Mouse (Mus musculus) intestine, embryonic 15.5 days (tissue): ENCODE measurements around the gene 1700001J03Rik. TPM values are rescaled to one million over a fixed set of nuclear protein-coding genes. Genes with fewer than 3 reads are reported as not detected.
"Not testable (repeated sequence)": the region's sequence is repeated elsewhere in the genome, so short reads cannot be mapped to it uniquely, and the experiment has no call there.

Source experiments
- ATAC-seq: fragments of 200-750 bp; cut with Nextera tagmentation; 2 replicates; pipeline ENCODE4 v1.8.0; 2017; ENCODE audit warnings: moderate TSS enrichment, moderate library complexity
- H3K27ac ChIP-seq: fragments of 300-500 bp; sonication (generic); 2 replicates; pipeline ENCODE4 v1.5.1; 2015; ENCODE audit warnings: mild to moderate bottlenecking, inconsistent platforms
- H3K27me3 ChIP-seq: fragments of 300-500 bp; sonication (generic); replicated peaks from 2 replicates; pipeline ENCODE4 v1.6.1; 2015; ENCODE audit warnings: inconsistent platforms
- H3K36me3 ChIP-seq: fragments of 300-500 bp; sonication (generic); 2 replicates; pipeline ENCODE4 v1.6.1; 2015; ENCODE audit warnings: inconsistent platforms
- H3K4me1 ChIP-seq: fragments of 300-500 bp; sonication (generic); replicated peaks from 2 replicates; pipeline ENCODE4 v1.6.1; 2015; ENCODE audit warnings: inconsistent platforms
- H3K4me2 ChIP-seq: fragments of 300-500 bp; sonication (generic); replicated peaks from 2 replicates; pipeline ENCODE4 v1.6.1; 2015; ENCODE audit warnings: mild to moderate bottlenecking, inconsistent platforms
- H3K4me3 ChIP-seq: fragments of 300-500 bp; sonication (generic); replicated peaks from 2 replicates; pipeline ENCODE4 v1.5.1; 2015; ENCODE audit warnings: inconsistent platforms
- H3K9ac ChIP-seq: fragments of 300-500 bp; sonication (generic); 2 replicates; pipeline ENCODE4 v1.6.1; 2015; ENCODE audit warnings: inconsistent platforms
- H3K9me3 ChIP-seq: fragments of 300-500 bp; sonication (generic); 2 replicates; pipeline ENCODE4 v1.6.1; 2016; ENCODE audit warnings: inconsistent platforms
- WGBS: fragments of 180-500 bp; shearing (Covaris S2); methylation state at CpG from one replicate; pipeline ENCODE4 v1.1.7; 2015; 5-methylcytosine and 5-hydroxymethylcytosine counted together
- polyA plus RNA-seq: library from polyadenylated mRNA; unstranded; fragments of >200 nt; fragmentation: Nextera tagmentation; extraction: Ambion mirVana; gene quantifications from 2 replicates; pipeline ENCODE4 v1.2.1, GENCODE M21; 2015

Gene 1700001J03Rik
- not detected in 2 replicates for polyA plus RNA-seq

GRCm38 (mm10) chr5:146185204-146185603 lies at the start of gene 1700001J03Rik:
Gene 1700001J03Rik, minus strand, starts transcription at chr5:146185304.
- not testable (repeated sequence) for H3K9ac ChIP-seq, ATAC-seq, H3K36me3 ChIP-seq, H3K27me3 ChIP-seq, H3K4me1 ChIP-seq, H3K27ac ChIP-seq, H3K9me3 ChIP-seq, H3K4me3 ChIP-seq, H3K4me2 ChIP-seq
- 86% methylated on average over 4 of the region's 4 CpGs for WGBS

- H3K4me2 ChIP-seq = no peak overlapping the region
- ATAC-seq = no peak
- H3K4me3 ChIP-seq = no peak overlapping the region
- 0 out of 2 replicates have a peak, but pooled peaks cover 5% of the 10 kb centered on the region for H3K36me3 ChIP-seq
- WGBS = 74% methylated on average over 1 of the region's 1 CpGs
- H3K27me3 ChIP-seq = no peaks in the 10 kb centered on the region
- no peak overlapping the region for H3K27ac ChIP-seq
- peaks cover 4% of the 10 kb centered on the region; the same call in 1 of the 2 replicates for H3K4me1 ChIP-seq
- no peaks in the 10 kb centered on the region for H3K9me3 ChIP-seq
- no peak overlapping the region for H3K9ac ChIP-seq
Observed at GRCm38 (mm10) chr5:146234336-146234735, 49.2 kb upstream of the 1700001J03Rik start.

- peak overlapping the region; percentile 71 for H3K4me2 ChIP-seq
- 43% methylated on average over 11 of the region's 11 CpGs for WGBS
- no peaks in the 10 kb centered on the region for H3K4me1 ChIP-seq
- H3K9ac ChIP-seq = 0 out of 2 replicates have a peak overlapping the region, but pooled peaks have one; percentile 14
- ATAC-seq = no peak
- H3K27me3 ChIP-seq = no peaks in the 10 kb centered on the region
- H3K4me3 ChIP-seq = peak overlapping the region; percentile 80
- H3K36me3 ChIP-seq = 0 out of 2 replicates have a peak, but pooled peaks cover 3% of the 10 kb centered on the region
- H3K27ac ChIP-seq = no peak overlapping the region
- no peaks in the 10 kb centered on the region for H3K9me3 ChIP-seq
Observed at GRCm38 (mm10) chr5:146232816-146233215, 47.7 kb upstream of the 1700001J03Rik start.

GRCm38 (mm10) chr5:146232056-146232675 lies 47.1 kb upstream of the 1700001J03Rik start:
- no peak overlapping the region for H3K27ac ChIP-seq
- no peaks in the 10 kb centered on the region for H3K9me3 ChIP-seq
- peak overlapping the region; percentile 80 for H3K4me3 ChIP-seq
- peak overlapping the region; percentile 89 for H3K9ac ChIP-seq
- 32% methylated on average over 6 of the region's 6 CpGs for WGBS
- peak overlapping the region; percentile 71 for H3K4me2 ChIP-seq
- no peak for ATAC-seq
- no peaks in the 10 kb centered on the region for H3K4me1 ChIP-seq
- no peaks in the 10 kb centered on the region for H3K27me3 ChIP-seq
- 0 out of 2 replicates have a peak, but pooled peaks cover 3% of the 10 kb centered on the region for H3K36me3 ChIP-seq

GRCm38 (mm10) chr5:146231655-146231996 lies 46.5 kb upstream of the 1700001J03Rik start:
- ATAC-seq = no peak; the same call in 1 of the 2 replicates
- H3K27ac ChIP-seq = peak overlapping the region; percentile 99

GRCm38 (mm10) chr5:146230864-146231654 lies 46.0 kb upstream of the 1700001J03Rik start, which contains the start of gene Cdk8:
Gene Cdk8, plus strand, starts transcription at chr5:146231230.
- ATAC-seq = peak; percentile 89
- Histone ChIP-seq H3K27me3 (no peaks in the 10 kb centered on the region), H3K4me3 (peak within 1 kb of the TSS; percentile 80), H3K27ac (peak within 1 kb of the TSS; percentile 99), H3K4me2 (peak within 1 kb of the TSS; percentile 71), H3K9ac (peak within 1 kb of the TSS; percentile 89), H3K4me1 (no peaks in the 10 kb centered on the region), H3K9me3 (no peaks in the 10 kb centered on the region), H3K36me3 (0 out of 2 replicates have a peak, but pooled peaks cover 3% of the 10 kb centered on the region)
- WGBS = under 1% methylated on average over 88 of the region's 102 CpGs

More at GRCm38 (mm10) chr5:146231655-146231996, 46.5 kb upstream of the 1700001J03Rik start:
- WGBS = 0% methylated on average over 19 of the region's 19 CpGs
- H3K36me3 ChIP-seq = 0 out of 2 replicates have a peak, but pooled peaks cover 3% of the 10 kb centered on the region
- peak overlapping the region; percentile 89 for H3K9ac ChIP-seq
- H3K4me2 ChIP-seq = peak overlapping the region; percentile 71
- peak overlapping the region; percentile 80 for H3K4me3 ChIP-seq
- no peaks in the 10 kb centered on the region for H3K27me3 ChIP-seq
- no peaks in the 10 kb centered on the region for H3K4me1 ChIP-seq
- H3K9me3 ChIP-seq = no peaks in the 10 kb centered on the region

DNA sequence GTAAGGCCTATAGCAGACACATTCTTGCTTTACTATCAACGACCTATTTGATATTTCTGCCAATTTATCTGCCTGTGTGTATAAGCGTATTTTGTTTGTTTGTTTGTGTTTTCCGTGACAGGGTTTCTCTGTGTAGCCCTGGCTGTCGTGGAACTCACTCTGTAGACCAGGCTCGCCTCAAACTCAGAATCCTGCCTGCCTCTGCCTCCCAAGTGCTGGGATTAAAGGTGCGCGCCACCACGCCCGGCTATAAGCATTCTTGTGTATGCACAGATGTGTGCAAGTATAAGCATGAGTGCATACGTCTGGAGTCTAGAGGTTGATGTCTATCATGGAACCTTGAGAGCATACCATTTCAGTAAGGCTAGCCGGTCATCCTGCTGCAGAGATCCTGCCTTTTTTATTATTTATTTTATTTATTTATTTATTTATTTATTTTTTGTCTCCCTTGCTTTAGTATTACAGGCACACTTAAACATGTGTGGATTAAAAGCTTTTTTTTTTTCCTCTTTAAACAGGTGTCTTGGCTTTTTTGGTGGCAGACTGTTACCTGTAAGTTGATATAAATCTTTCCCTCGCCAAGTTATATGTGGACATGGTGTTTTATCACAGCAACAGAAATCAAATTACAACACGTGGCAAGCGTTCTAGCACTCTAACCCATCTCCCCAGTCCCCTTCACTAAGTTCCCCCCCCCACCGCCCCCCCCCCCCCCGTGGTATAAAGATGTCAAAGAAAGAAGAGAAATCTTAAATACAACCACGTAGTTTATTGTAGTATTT lies 45.0 kb upstream of the 1700001J03Rik start:
- no peaks in the 10 kb centered on the region for H3K4me1 ChIP-seq
- peak overlapping the region; percentile 89 for H3K9ac ChIP-seq
- H3K4me3 ChIP-seq = peak overlapping the region; percentile 80
- H3K9me3 ChIP-seq = no peaks in the 10 kb centered on the region
- peak overlapping the region; percentile 99; the same call in 1 of the 2 replicates for H3K27ac ChIP-seq
- H3K4me2 ChIP-seq = peak overlapping the region; percentile 71
- H3K27me3 ChIP-seq = no peaks in the 10 kb centered on the region
- ATAC-seq = no peak; the same call in 1 of the 2 replicates
- WGBS = 53% methylated on average over 17 of the region's 17 CpGs
- no peaks in the 10 kb centered on the region for H3K36me3 ChIP-seq

DNA sequence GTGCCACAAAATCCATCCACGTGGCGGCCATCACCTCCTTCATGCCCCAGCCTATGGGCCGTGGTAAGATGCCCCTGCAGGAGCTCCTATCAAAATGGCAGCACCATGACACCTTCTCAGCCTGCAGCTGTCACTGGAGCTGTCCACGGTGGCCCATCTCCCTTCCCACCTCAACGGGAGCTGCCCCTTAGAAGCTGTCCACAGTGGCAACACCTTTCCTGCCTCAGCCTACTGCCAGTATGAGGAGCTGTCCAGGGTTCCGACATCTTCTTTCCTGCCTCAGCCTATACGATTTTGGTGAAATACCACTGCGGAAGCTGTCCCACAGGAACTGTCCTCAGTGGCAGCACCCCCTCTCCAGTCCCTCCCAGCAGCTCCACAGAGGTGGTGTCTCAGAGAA lies 42.4 kb upstream of the 1700001J03Rik start:
- Histone ChIP-seq H3K4me3 (no peak overlapping the region), H3K4me1 (no peaks in the 10 kb centered on the region), H3K9ac (no peak overlapping the region), H3K27ac (no peak overlapping the region), H3K36me3 (no peaks in the 10 kb centered on the region), H3K9me3 (no peaks in the 10 kb centered on the region), H3K27me3 (no peaks in the 10 kb centered on the region), H3K4me2 (no peak overlapping the region)
- WGBS = 85% methylated on average over 8 of the region's 8 CpGs
- ATAC-seq = no peak

DNA sequence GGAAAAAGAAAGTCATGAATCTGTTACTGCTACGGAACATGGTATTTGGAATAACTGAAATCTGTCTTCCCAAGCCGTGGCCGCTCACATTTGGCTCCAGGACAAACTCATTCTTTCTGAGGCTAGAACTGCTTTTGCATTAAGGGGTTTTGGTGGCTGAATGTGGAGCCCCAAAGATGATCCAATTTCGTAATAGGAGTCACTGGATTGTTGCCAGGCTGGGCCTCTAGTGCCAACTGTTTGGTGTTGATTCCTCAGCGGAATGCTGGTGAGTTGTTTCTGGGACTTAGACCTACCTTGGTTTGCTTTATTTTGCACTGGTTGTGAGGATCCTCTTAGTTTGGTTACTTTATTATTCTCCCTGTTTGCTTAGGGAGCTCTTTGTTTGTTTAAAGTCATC lies 38.7 kb upstream of the 1700001J03Rik start:
- H3K4me2 ChIP-seq = no peak overlapping the region
- no peaks in the 10 kb centered on the region for H3K36me3 ChIP-seq
- no peak overlapping the region for H3K4me3 ChIP-seq
- peaks cover 4% of the 10 kb centered on the region for H3K4me1 ChIP-seq
- no peaks in the 10 kb centered on the region for H3K9me3 ChIP-seq
- H3K27ac ChIP-seq = no peak overlapping the region
- 83% methylated on average over 5 of the region's 5 CpGs for WGBS
- no peak for ATAC-seq
- H3K27me3 ChIP-seq = no peaks in the 10 kb centered on the region
- no peak overlapping the region for H3K9ac ChIP-seq

GRCm38 (mm10) chr5:146221722-146222121 lies 36.6 kb upstream of the 1700001J03Rik start:
- H3K4me2 ChIP-seq = peak overlapping the region; percentile 64
- WGBS = 32% methylated on average over 6 of the region's 6 CpGs
- no peak for ATAC-seq
- H3K9me3 ChIP-seq = no peaks in the 10 kb centered on the region
- peak overlapping the region; percentile 82 for H3K4me3 ChIP-seq
- H3K36me3 ChIP-seq = peaks cover 7% of the 10 kb centered on the region
- H3K9ac ChIP-seq = peak overlapping the region; percentile 89
- H3K27me3 ChIP-seq = no peaks in the 10 kb centered on the region
- peak overlapping the region; percentile 100 for H3K27ac ChIP-seq
- peaks cover 4% of the 10 kb centered on the region for H3K4me1 ChIP-seq

- no peaks in the 10 kb centered on the region for H3K9me3 ChIP-seq
- no peaks in the 10 kb centered on the region for H3K27me3 ChIP-seq
- ATAC-seq = peak; percentile 100
- H3K27ac ChIP-seq = peak within 1 kb of the TSS; percentile 100
- H3K9ac ChIP-seq = peak within 1 kb of the TSS; percentile 89
- peak within 1 kb of the TSS; percentile 64 for H3K4me2 ChIP-seq
- H3K4me1 ChIP-seq = peaks cover 4% of the 10 kb centered on the region
- WGBS = under 1% methylated on average over 67 of the region's 67 CpGs
- peak within 1 kb of the TSS; percentile 82 for H3K4me3 ChIP-seq
- H3K36me3 ChIP-seq = peaks cover 7% of the 10 kb centered on the region
Observed at GRCm38 (mm10) chr5:146220879-146221714, 36.0 kb upstream of the 1700001J03Rik start, which contains the start of gene Rnf6. Gene Rnf6, minus strand, starts transcription at chr5:146221555.
